Mouse (Mus musculus) forebrain, embryonic 13.5 days (tissue): ENCODE results near the gene Tapt1. TPM values are rescaled to one million over a fixed set of nuclear protein-coding genes. Genes with fewer than 3 reads are reported as not detected.

ENCODE experiments used
- ATAC-seq: fragments of 200-750 bp; cut with Nextera tagmentation; 2 replicates; pipeline ENCODE4 v1.8.0; 2017
- H3K27ac ChIP-seq: fragments of 300-500 bp; sonication (generic); 2 replicates; pipeline ENCODE4 v1.5.1; 2015; ENCODE audit warnings: inconsistent platforms, mild to moderate bottlenecking, moderate library complexity
- H3K27me3 ChIP-seq: fragments of 300-500 bp; sonication (generic); 2 replicates; pipeline ENCODE4 v1.6.1; 2015; ENCODE audit warnings: mild to moderate bottlenecking, inconsistent platforms
- H3K36me3 ChIP-seq: fragments of 300-500 bp; sonication (generic); 2 replicates; pipeline ENCODE4 v1.6.1; 2015; ENCODE audit warnings: mild to moderate bottlenecking, inconsistent platforms; ENCODE audit not compliant: poor library complexity, severe bottlenecking
- H3K4me1 ChIP-seq: fragments of 300-500 bp; sonication (generic); 2 replicates; pipeline ENCODE4 v1.6.1; 2015; ENCODE audit warnings: inconsistent platforms
- H3K4me2 ChIP-seq: fragments of 300-500 bp; sonication (generic); 2 replicates; pipeline ENCODE4 v1.6.1; 2015; ENCODE audit warnings: inconsistent platforms, mild to moderate bottlenecking, moderate library complexity
- H3K4me3 ChIP-seq: fragments of 300-500 bp; sonication (generic); 2 replicates; pipeline ENCODE4 v1.5.1; 2015; ENCODE audit warnings: mild to moderate bottlenecking, inconsistent platforms
- H3K9ac ChIP-seq: fragments of 300-500 bp; sonication (generic); 2 replicates; pipeline ENCODE4 v1.6.1; 2015; ENCODE audit warnings: mild to moderate bottlenecking, inconsistent platforms
- H3K9me3 ChIP-seq: fragments of 300-500 bp; sonication (generic); replicated peaks from 2 replicates; pipeline ENCODE4 v1.6.1; 2016; ENCODE audit warnings: inconsistent platforms
- WGBS: fragments of 180-500 bp; shearing (Covaris S2); methylation state at CpG from one replicate; pipeline ENCODE4 v1.1.7; 2015; 5-methylcytosine and 5-hydroxymethylcytosine counted together
- polyA plus RNA-seq: library from polyadenylated mRNA; unstranded; fragments of >200 nt; fragmentation: Nextera tagmentation; extraction: Ambion mirVana; gene quantifications from 2 replicates; pipeline ENCODE4 v1.2.1, GENCODE M21; 2015

The Tapt1 gene
- polyA plus RNA-seq, 1 experiment from 2014 or later: 23.8 TPM

- no peak for ATAC-seq
- no peaks in the 10 kb centered on the region for H3K4me1 ChIP-seq
- no peak overlapping the region for H3K4me3 ChIP-seq
- H3K9ac ChIP-seq: no peak overlapping the region
- no peak overlapping the region for H3K27ac ChIP-seq
- WGBS: 84% methylated on average over 2 of the region's 2 CpGs
- H3K27me3 ChIP-seq: no peaks in the 10 kb centered on the region
- H3K4me2 ChIP-seq: no peak overlapping the region
- H3K9me3 ChIP-seq: no peaks in the 10 kb centered on the region
- peaks cover 29% of the 10 kb centered on the region for H3K36me3 ChIP-seq
These were observed 12.4 kb downstream of the Tapt1 start for GRCm38 (mm10) chr5:44214025-44214424.

- Histone ChIP-seq H3K4me2 (no peak overlapping the region), H3K4me3 (no peak overlapping the region), H3K9me3 (no peaks in the 10 kb centered on the region), H3K9ac (no peak overlapping the region), H3K36me3 (peaks cover 29% of the 10 kb centered on the region), H3K27ac (no peak overlapping the region), H3K4me1 (no peaks in the 10 kb centered on the region), H3K27me3 (no peaks in the 10 kb centered on the region)
- whole genome bisulfite sequencing: 94% methylated on average over 5 of the region's 5 CpGs
- ATAC-seq: no peak
These were observed 13.0 kb downstream of the Tapt1 start for GRCm38 (mm10) chr5:44213391-44213790.

DNA sequence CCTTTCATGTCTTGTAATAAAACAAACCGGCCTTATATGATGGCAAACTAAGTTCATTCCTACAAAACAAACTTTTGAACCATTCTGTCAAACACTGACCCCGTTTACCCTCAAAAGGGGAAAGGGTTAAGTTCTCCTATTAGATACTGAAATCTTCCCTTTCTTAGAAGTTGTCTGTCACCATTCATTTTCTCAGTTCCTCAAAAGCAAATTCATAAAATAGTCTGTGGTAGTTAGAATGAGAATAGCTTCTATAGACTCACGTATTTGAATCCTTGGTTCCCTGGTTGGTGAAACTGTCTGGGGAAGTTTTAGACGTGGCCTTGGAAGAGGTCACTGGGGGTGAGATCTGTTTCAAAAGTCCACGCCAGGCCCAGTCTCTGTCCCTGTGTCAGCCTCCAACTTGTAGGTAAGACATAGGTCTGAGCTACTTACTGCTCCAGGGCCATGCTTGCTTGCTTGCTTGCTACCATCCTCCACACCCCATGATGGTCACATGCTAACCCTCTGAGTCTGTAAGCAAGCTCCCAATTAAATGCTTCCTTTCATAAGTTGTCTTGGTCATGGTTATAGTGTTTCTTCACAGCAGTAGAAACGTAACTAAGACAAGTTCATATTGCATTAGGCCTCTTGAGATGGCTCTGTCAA, 14.5 kb downstream of the Tapt1 start:
- Histone ChIP-seq H3K36me3 (peaks cover 24% of the 10 kb centered on the region), H3K27ac (no peak overlapping the region), H3K9ac (no peak overlapping the region), H3K4me2 (no peak overlapping the region), H3K27me3 (no peaks in the 10 kb centered on the region), H3K4me3 (no peak overlapping the region), H3K4me1 (no peaks in the 10 kb centered on the region), H3K9me3 (no peaks in the 10 kb centered on the region)
- 93% methylated on average over 6 of the region's 6 CpGs for WGBS
- ATAC-seq: no peak

- H3K27me3 ChIP-seq: no peaks in the 10 kb centered on the region
- H3K4me2 ChIP-seq: no peak overlapping the region
- ATAC-seq: no peak
- H3K4me1 ChIP-seq: no peaks in the 10 kb centered on the region
- H3K9ac ChIP-seq: no peak overlapping the region
- WGBS: 94% methylated on average over 4 of the region's 4 CpGs
- H3K9me3 ChIP-seq: no peaks in the 10 kb centered on the region
- no peak overlapping the region for H3K4me3 ChIP-seq
- no peak overlapping the region for H3K27ac ChIP-seq
- peaks cover 17% of the 10 kb centered on the region; the same call in 1 of the 2 replicates for H3K36me3 ChIP-seq
These were observed 19.1 kb downstream of the Tapt1 start for GRCm38 (mm10) chr5:44207286-44207685.

GRCm38 (mm10) chr5:44206651-44207050, 19.8 kb downstream of the Tapt1 start:
- 92% methylated on average over 5 of the region's 5 CpGs for WGBS
- no peak overlapping the region for H3K4me3 ChIP-seq
- ATAC-seq: no peak

GRCm38 (mm10) chr5:44203410-44203809, 23.0 kb downstream of the Tapt1 start:
- Histone ChIP-seq H3K27ac (no peak overlapping the region), H3K4me1 (no peaks in the 10 kb centered on the region), H3K27me3 (no peaks in the 10 kb centered on the region), H3K9ac (no peak overlapping the region), H3K9me3 (no peaks in the 10 kb centered on the region), H3K36me3 (peaks cover 12% of the 10 kb centered on the region; the same call in 1 of the 2 replicates), H3K4me2 (no peak overlapping the region), H3K4me3 (no peak overlapping the region)
- no peak for ATAC-seq
- 84% methylated on average over 1 of the region's 1 CpGs for whole genome bisulfite sequencing

More at GRCm38 (mm10) chr5:44206651-44207050, 19.8 kb downstream of the Tapt1 start:
- Histone ChIP-seq H3K27me3 (no peaks in the 10 kb centered on the region), H3K9me3 (no peaks in the 10 kb centered on the region), H3K27ac (no peak overlapping the region), H3K4me1 (no peaks in the 10 kb centered on the region), H3K36me3 (peaks cover 17% of the 10 kb centered on the region; the same call in 1 of the 2 replicates), H3K4me2 (no peak overlapping the region), H3K9ac (no peak overlapping the region)

DNA sequence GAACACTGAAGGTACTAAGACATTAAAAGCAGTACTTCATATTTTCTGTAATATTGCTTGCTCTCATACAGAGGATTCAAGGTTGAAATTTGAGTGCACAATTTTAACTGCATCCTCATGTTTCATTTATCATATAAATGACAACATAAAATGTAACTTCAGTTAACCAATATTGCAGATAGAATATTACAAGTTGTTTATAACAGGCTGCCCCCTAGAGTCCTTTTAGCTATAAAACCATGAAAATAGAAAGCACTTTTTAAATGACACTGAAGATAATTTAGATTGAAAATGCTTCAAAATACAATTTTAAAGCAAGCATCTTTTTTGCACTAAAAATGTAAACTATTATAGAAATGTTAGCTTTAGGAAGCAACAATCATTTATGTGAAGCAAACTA, 24.8 kb downstream of the Tapt1 start:
- Histone ChIP-seq H3K27me3 (no peaks in the 10 kb centered on the region), H3K9ac (no peak overlapping the region), H3K27ac (no peak overlapping the region), H3K36me3 (peaks cover 11% of the 10 kb centered on the region; the same call in 1 of the 2 replicates), H3K4me1 (no peaks in the 10 kb centered on the region), H3K4me2 (no peak overlapping the region), H3K9me3 (no peaks in the 10 kb centered on the region), H3K4me3 (no peak overlapping the region)
- ATAC-seq: no peak

- no peak for ATAC-seq
- 96% methylated on average over 4 of the region's 4 CpGs for WGBS
These were observed 27.3 kb downstream of the Tapt1 start for GRCm38 (mm10) chr5:44199109-44199508.

GRCm38 (mm10) chr5:44198471-44198870, 28.0 kb downstream of the Tapt1 start:
- Histone ChIP-seq H3K4me1 (no peaks in the 10 kb centered on the region), H3K36me3 (peaks cover 14% of the 10 kb centered on the region), H3K9me3 (no peaks in the 10 kb centered on the region), H3K4me2 (no peak overlapping the region), H3K9ac (no peak overlapping the region), H3K27ac (no peak overlapping the region), H3K27me3 (no peaks in the 10 kb centered on the region), H3K4me3 (no peak overlapping the region)
- ATAC-seq: no peak
- 72% methylated on average over 4 of the region's 4 CpGs for whole genome bisulfite sequencing

More at GRCm38 (mm10) chr5:44199109-44199508, 27.3 kb downstream of the Tapt1 start:
- no peak overlapping the region for H3K27ac ChIP-seq
- H3K9ac ChIP-seq: no peak overlapping the region
- no peaks in the 10 kb centered on the region for H3K4me1 ChIP-seq
- H3K9me3 ChIP-seq: no peaks in the 10 kb centered on the region
- peaks cover 11% of the 10 kb centered on the region for H3K36me3 ChIP-seq
- H3K27me3 ChIP-seq: no peaks in the 10 kb centered on the region
- no peak overlapping the region for H3K4me2 ChIP-seq
- no peak overlapping the region for H3K4me3 ChIP-seq

- H3K27ac ChIP-seq: no peak overlapping the region
- H3K4me1 ChIP-seq: no peaks in the 10 kb centered on the region
- no peaks in the 10 kb centered on the region for H3K27me3 ChIP-seq
- H3K4me2 ChIP-seq: no peak overlapping the region
- H3K9me3 ChIP-seq: no peaks in the 10 kb centered on the region
- WGBS: 80% methylated on average over 5 of the region's 5 CpGs
- ATAC-seq: no peak
- no peak overlapping the region for H3K9ac ChIP-seq
- H3K36me3 ChIP-seq: peaks cover 20% of the 10 kb centered on the region
- H3K4me3 ChIP-seq: no peak overlapping the region
These were observed 28.6 kb downstream of the Tapt1 start for GRCm38 (mm10) chr5:44197806-44198205.

- no peak overlapping the region for H3K9ac ChIP-seq
- no peaks in the 10 kb centered on the region for H3K27me3 ChIP-seq
- 93% methylated on average over 4 of the region's 4 CpGs for WGBS
- H3K36me3 ChIP-seq: peaks cover 28% of the 10 kb centered on the region
- no peak overlapping the region for H3K27ac ChIP-seq
- no peaks in the 10 kb centered on the region for H3K4me1 ChIP-seq
- H3K4me2 ChIP-seq: no peak overlapping the region
- H3K9me3 ChIP-seq: no peaks in the 10 kb centered on the region
- no peak for ATAC-seq
- no peak overlapping the region for H3K4me3 ChIP-seq
These were observed 30.3 kb downstream of the Tapt1 start for GRCm38 (mm10) chr5:44196167-44196566.

DNA sequence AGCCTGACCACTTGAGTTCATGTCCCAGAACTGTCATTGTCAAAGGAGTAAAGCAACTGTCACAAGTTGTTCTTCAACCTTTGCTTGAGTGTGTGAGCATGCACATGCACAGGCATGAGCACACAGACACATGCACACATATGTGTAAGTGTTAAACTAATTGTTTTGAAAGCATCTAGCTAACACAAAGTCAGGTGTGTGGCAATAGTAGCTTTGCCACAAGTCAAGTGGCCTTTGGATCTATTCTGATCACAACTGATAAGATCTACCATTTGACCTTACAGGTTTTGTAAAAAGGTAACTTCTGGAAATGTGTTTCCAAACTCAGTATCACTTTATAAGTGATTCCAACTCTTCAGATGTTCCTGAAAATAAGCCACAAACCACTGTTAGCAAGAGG, 39.1 kb downstream of the Tapt1 start:
- no peak overlapping the region for H3K4me2 ChIP-seq
- H3K9me3 ChIP-seq: no peaks in the 10 kb centered on the region
- H3K4me3 ChIP-seq: no peak overlapping the region
- H3K27ac ChIP-seq: no peak overlapping the region
- no peak for ATAC-seq
- peaks cover 69% of the 10 kb centered on the region for H3K36me3 ChIP-seq
- no peak overlapping the region for H3K9ac ChIP-seq
- H3K4me1 ChIP-seq: peaks cover 8% of the 10 kb centered on the region
- H3K27me3 ChIP-seq: no peaks in the 10 kb centered on the region

GRCm38 (mm10) chr5:44181669-44182068, 44.8 kb downstream of the Tapt1 start:
- peaks cover 65% of the 10 kb centered on the region for H3K36me3 ChIP-seq
- WGBS: 94% methylated on average over 3 of the region's 3 CpGs
- no peak overlapping the region for H3K4me3 ChIP-seq
- no peak overlapping the region for H3K9ac ChIP-seq
- H3K27me3 ChIP-seq: no peaks in the 10 kb centered on the region
- peaks cover 8% of the 10 kb centered on the region for H3K4me1 ChIP-seq
- H3K4me2 ChIP-seq: no peak overlapping the region
- H3K27ac ChIP-seq: no peak overlapping the region
- no peaks in the 10 kb centered on the region for H3K9me3 ChIP-seq
- no peak for ATAC-seq
